Mouse (Mus musculus): ENCODE results near the gene Alx3. TPM values are rescaled to one million over a fixed set of nuclear protein-coding genes. Genes with fewer than 3 reads are reported as not detected.

Gene Alx3
- polyA plus RNA-seq, 1 experiment from 2014 or later, result 0.09 TPM

DNA sequence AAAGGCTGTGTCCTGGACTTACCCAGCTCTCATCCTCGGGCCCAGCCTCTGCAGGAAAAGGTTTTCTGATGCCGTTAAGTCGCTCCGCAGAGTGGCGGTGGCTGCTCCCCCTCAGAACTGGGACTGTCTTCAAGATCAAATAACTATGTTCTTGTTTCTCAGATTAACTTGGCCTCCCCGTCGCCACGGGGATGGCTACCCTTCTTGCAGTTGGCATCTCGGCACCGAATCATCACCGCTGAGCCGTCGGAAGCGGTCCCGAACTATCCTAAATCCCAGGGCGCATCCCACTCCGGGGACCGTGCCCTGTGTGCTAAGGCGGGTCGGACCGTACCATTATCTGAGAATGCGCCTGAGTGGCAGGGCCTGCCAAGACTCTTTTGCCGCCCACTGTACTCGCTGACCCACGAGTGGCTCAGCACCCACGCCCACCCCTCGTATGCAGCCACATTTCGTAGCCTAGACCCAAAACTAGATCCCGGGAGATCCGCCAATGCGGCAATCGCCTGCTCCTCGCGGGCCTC is 1.2 kb downstream of the Alx3 start:
- no peaks in the 10 kb centered on the region for H3K36me3 ChIP-seq (ENCODE audit: control insufficient read depth, insufficient read depth)
- peaks cover 92% of the 10 kb centered on the region for H3K27me3 ChIP-seq (ENCODE audit: control insufficient read depth, insufficient read depth, low read depth, low read length)
- no peaks in the 10 kb centered on the region for H3K9me3 ChIP-seq (replicated peaks; ENCODE audit: control insufficient read depth, low read length)
- no peak for ATAC-seq (ENCODE audit: low read depth)
- WGBS (ENCODE audit: insufficient replicate concordance), result 2% methylated on average over 34 of the region's 34 CpGs
- H3K4me1 ChIP-seq (ENCODE audit: control insufficient read depth, low read depth, low read length), result no peaks in the 10 kb centered on the region; the same call in 1 of the 2 replicates
- H3K4me3 ChIP-seq (ENCODE audit: low read depth, low read length), result no peak overlapping the region
- no peak overlapping the region for H3K27ac ChIP-seq (ENCODE audit: low read length)
- no peak overlapping the region for H3K9ac ChIP-seq (ENCODE audit: low read depth, low read length)
- no peak overlapping the region for H3K4me2 ChIP-seq (ENCODE audit: low read depth, low read length)

DNA sequence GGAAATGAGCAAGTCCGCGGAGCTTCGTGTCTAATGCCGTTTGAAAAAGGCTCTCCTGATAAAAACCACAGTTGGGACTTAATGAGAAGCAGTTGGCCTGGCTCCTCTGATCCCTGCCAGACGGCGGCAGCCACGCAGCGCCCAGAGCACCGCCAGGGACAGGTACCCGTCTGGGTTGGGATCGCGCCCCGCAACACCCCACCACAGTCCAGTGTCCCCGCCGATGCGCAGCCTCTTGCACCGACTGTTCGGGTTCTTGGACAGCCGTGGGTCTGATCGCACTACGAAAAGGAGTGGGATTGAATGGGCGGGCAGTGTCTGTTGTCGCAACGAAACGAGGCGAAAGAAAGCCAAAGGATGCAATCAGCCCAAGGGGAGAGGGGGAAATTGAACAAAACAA is 1.7 kb downstream of the Alx3 start:
- no peak overlapping the region for H3K27ac ChIP-seq (ENCODE audit: low read length)
- no peak overlapping the region for H3K4me3 ChIP-seq (ENCODE audit: low read depth, low read length)
- ATAC-seq (ENCODE audit: low read depth), result no peak
- H3K4me1 ChIP-seq (ENCODE audit: control insufficient read depth, low read depth, low read length), result no peaks in the 10 kb centered on the region; the same call in 1 of the 2 replicates
- no peak overlapping the region for H3K4me2 ChIP-seq (ENCODE audit: low read depth, low read length)
- WGBS (ENCODE audit: insufficient replicate concordance), result 2% methylated on average over 26 of the region's 26 CpGs
- no peak overlapping the region for H3K9ac ChIP-seq (ENCODE audit: low read depth, low read length)
- peaks cover 91% of the 10 kb centered on the region for H3K27me3 ChIP-seq (ENCODE audit: control insufficient read depth, insufficient read depth, low read depth, low read length)
- no peaks in the 10 kb centered on the region for H3K9me3 ChIP-seq (replicated peaks; ENCODE audit: control insufficient read depth, low read length)
- H3K36me3 ChIP-seq (ENCODE audit: control insufficient read depth, insufficient read depth), result no peaks in the 10 kb centered on the region

DNA sequence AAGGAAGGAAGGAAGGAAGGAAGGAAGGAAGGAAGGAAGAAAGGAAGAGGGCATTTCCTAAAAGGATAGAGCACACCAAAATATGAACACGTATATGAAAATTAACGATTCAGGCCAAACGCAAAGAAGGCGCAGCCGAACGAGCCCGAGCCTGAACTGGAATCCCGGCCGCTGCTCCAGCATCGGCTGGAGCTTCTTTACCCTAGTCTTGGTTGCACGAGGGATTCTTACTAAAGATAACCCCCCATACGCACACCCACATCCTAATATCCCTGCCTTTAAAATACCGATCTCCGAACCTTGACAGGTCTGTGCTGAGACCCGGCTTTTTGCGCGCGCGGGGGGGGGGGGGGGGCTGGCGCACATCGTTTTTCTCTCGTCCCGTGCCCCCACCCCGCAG is 2.3 kb downstream of the Alx3 start:
- Histone ChIP-seq H3K4me1 (ENCODE audit: control insufficient read depth, low read depth, low read length) (no peaks in the 10 kb centered on the region; the same call in 1 of the 2 replicates), H3K36me3 (ENCODE audit: control insufficient read depth, insufficient read depth) (no peaks in the 10 kb centered on the region), H3K4me3 (ENCODE audit: low read depth, low read length) (no peak overlapping the region), H3K9me3 (replicated peaks; ENCODE audit: control insufficient read depth, low read length) (no peaks in the 10 kb centered on the region), H3K27me3 (ENCODE audit: control insufficient read depth, insufficient read depth, low read depth, low read length) (peaks cover 88% of the 10 kb centered on the region), H3K27ac (ENCODE audit: low read length) (no peak overlapping the region), H3K9ac (ENCODE audit: low read depth, low read length) (no peak overlapping the region), H3K4me2 (ENCODE audit: low read depth, low read length) (no peak overlapping the region)
- no peak for ATAC-seq (ENCODE audit: low read depth)
- WGBS (ENCODE audit: insufficient replicate concordance), result 3% methylated on average over 22 of the region's 24 CpGs

DNA sequence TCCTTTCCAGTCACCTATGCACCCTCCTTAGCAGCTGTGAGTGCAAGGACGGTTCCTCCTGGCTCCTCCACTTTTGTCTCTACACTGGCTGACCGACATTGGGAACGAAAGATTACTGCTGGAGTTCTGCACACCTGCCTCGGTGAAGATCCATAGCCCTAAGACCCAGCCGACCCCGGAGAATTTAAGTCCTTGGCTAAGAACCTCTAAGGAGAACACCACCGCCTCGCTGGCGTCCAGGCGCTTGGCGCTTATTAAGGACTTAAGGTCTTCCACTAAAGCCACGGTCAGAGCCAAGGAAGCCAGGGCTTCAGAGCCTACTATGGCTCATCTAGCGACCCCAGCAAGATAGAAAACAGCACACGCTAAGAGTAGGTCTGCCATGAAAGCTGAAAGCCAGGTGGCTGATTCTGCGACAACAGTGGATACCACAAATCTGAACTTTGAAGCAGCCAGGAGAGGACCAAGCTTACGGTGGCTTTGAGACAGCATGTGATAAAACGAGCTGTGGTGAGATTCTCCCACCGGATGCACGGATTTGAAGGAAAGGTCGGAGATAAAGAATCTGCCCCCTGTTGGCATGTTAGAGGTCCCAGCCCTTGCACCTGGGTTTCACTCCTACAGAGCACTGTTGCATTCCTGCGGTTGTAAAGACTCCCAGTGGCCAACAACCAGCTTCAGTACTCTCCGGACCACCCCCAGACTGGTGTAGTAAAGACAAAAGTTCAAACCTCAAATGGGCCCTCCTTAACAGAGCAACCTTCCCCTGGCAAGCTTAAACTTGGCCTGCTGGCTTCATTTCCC is 3.0 kb downstream of the Alx3 start:
- Histone ChIP-seq H3K36me3 (ENCODE audit: control insufficient read depth, insufficient read depth) (no peaks in the 10 kb centered on the region), H3K27me3 (ENCODE audit: control insufficient read depth, insufficient read depth, low read depth, low read length) (peaks cover 84% of the 10 kb centered on the region), H3K9me3 (replicated peaks; ENCODE audit: control insufficient read depth, low read length) (no peaks in the 10 kb centered on the region), H3K4me2 (ENCODE audit: low read depth, low read length) (no peak overlapping the region), H3K27ac (ENCODE audit: low read length) (no peak overlapping the region), H3K4me1 (ENCODE audit: control insufficient read depth, low read depth, low read length) (no peaks in the 10 kb centered on the region; the same call in 1 of the 2 replicates), H3K9ac (ENCODE audit: low read depth, low read length) (no peak overlapping the region), H3K4me3 (ENCODE audit: low read depth, low read length) (no peak overlapping the region)
- WGBS (ENCODE audit: insufficient replicate concordance), result 8% methylated on average over 22 of the region's 22 CpGs
- no peak for ATAC-seq (ENCODE audit: low read depth)

DNA sequence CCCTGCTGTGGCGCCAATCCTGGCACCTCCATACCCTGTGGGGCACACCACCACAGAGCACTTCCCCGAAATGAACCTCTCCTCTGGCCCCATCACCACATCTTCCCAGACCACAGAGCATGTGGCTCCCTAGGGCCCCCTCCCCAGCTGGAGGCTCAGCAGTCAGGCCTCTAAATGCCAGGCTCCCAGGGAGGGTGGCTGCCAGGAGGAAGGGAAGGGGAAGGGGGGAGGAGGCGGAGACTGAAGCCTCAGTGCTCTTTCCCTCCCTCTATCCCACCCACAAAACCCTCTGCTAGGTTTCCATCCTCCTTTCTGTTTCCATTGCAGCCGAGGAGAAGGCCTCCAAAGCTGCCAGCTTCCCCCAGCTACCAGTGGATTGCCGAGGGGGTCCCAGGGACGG is 5.3 kb downstream of the Alx3 start:
- Histone ChIP-seq H3K4me3 (ENCODE audit: low read depth, low read length) (no peak overlapping the region), H3K27ac (ENCODE audit: low read length) (no peak overlapping the region), H3K4me1 (ENCODE audit: control insufficient read depth, low read depth, low read length) (no peaks in the 10 kb centered on the region; the same call in 1 of the 2 replicates), H3K27me3 (ENCODE audit: control insufficient read depth, insufficient read depth, low read depth, low read length) (peaks cover 60% of the 10 kb centered on the region), H3K9me3 (replicated peaks; ENCODE audit: control insufficient read depth, low read length) (no peaks in the 10 kb centered on the region), H3K36me3 (ENCODE audit: control insufficient read depth, insufficient read depth) (no peaks in the 10 kb centered on the region), H3K4me2 (ENCODE audit: low read depth, low read length) (no peak overlapping the region), H3K9ac (ENCODE audit: low read depth, low read length) (no peak overlapping the region)
- 30% methylated on average over 6 of the region's 6 CpGs for whole genome bisulfite sequencing (ENCODE audit: insufficient replicate concordance)
- ATAC-seq (ENCODE audit: low read depth), result no peak

DNA sequence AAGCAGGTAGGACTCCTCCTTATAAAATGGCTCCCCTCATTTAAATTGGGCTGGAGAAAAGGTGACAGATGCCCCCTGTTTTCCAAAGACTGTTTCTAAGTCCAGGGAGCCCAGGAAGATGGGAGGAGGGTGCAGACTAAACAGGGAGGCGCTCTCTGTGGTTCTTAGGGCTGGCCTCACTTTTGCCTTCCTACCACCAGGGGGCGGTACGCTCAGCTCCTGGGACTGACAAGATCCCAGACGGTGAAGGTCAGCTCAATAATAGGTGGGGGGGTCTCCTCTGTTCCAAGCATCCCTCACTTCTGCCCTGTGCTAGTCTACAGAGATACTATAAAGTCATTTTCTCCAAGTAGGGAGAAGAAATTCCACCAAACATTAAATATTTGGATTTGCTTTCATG is 10.5 kb downstream of the Alx3 start:
- Histone ChIP-seq H3K4me2 (ENCODE audit: low read depth, low read length) (no peak overlapping the region), H3K4me3 (ENCODE audit: low read depth, low read length) (no peak overlapping the region), H3K27ac (ENCODE audit: low read length) (no peak overlapping the region), H3K9me3 (replicated peaks; ENCODE audit: control insufficient read depth, low read length) (no peaks in the 10 kb centered on the region), H3K27me3 (ENCODE audit: control insufficient read depth, insufficient read depth, low read depth, low read length) (peaks cover 9% of the 10 kb centered on the region), H3K4me1 (ENCODE audit: control insufficient read depth, low read depth, low read length) (peaks cover 8% of the 10 kb centered on the region; the same call in 1 of the 2 replicates), H3K36me3 (ENCODE audit: control insufficient read depth, insufficient read depth) (no peaks in the 10 kb centered on the region), H3K9ac (ENCODE audit: low read depth, low read length) (no peak overlapping the region)
- 6% methylated on average over 4 of the region's 4 CpGs for WGBS (ENCODE audit: insufficient replicate concordance)
- no peak for ATAC-seq (ENCODE audit: low read depth)

DNA sequence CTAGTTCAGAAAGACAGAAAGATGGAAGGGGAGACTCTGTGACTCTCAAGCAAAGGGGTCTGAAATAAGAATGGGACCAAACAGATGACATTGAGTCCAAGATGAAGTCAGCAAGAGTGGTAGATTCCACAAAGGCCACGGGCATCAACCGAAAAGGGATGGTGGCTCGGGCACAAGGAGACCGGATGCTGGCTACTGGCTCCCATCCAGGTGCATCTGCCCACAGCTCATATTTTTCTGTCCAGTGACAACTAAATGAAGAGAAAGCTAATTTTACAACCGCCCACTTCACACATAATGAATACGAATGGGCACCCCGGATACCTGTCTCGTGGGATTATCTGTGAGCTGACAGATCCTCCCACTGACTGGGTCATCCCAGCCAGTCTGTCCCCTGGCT is 12.4 kb downstream of the Alx3 start:
- H3K36me3 ChIP-seq (ENCODE audit: control insufficient read depth, insufficient read depth), result no peaks in the 10 kb centered on the region
- 70% methylated on average over 8 of the region's 8 CpGs for WGBS (ENCODE audit: insufficient replicate concordance)

DNA sequence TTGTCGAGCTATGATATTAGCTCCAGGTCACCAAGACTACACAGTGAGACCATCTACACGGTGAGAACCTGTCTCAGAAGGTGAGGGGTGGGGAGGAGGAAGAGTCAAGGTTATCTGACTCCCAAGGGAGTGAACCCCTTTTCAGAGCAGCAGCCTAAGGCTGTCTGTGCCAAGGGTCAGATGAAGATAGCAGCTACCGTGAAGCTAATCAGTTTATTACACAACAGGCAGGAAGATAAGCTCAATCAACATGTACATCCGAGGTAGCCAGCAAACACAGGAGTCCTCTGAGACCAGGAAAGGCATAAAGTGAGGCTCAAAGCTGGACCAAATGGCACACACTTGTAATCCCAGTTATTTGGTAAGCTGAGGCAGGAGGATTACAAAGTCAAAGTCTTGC is 14.0 kb downstream of the Alx3 start:
- H3K27ac ChIP-seq (ENCODE audit: low read length), result no peak overlapping the region
- no peak overlapping the region for H3K9ac ChIP-seq (ENCODE audit: low read depth, low read length)
- peaks cover 8% of the 10 kb centered on the region; the same call in 1 of the 2 replicates for H3K4me1 ChIP-seq (ENCODE audit: control insufficient read depth, low read depth, low read length)
- H3K4me2 ChIP-seq (ENCODE audit: low read depth, low read length), result no peak overlapping the region
- peaks cover 4% of the 10 kb centered on the region; the same call in 1 of the 2 replicates for H3K36me3 ChIP-seq (ENCODE audit: control insufficient read depth, insufficient read depth)
- no peaks in the 10 kb centered on the region for H3K9me3 ChIP-seq (replicated peaks; ENCODE audit: control insufficient read depth, low read length)
- H3K4me3 ChIP-seq (ENCODE audit: low read depth, low read length), result no peak overlapping the region
- 12% methylated on average over 4 of the region's 4 CpGs for WGBS (ENCODE audit: insufficient replicate concordance)
- peak; percentile 71 for ATAC-seq (ENCODE audit: low read depth)
- H3K27me3 ChIP-seq (ENCODE audit: control insufficient read depth, insufficient read depth, low read depth, low read length), result no peaks in the 10 kb centered on the region

More for the DNA sequence above, 12.4 kb downstream of the Alx3 start:
- Histone ChIP-seq H3K4me2 (ENCODE audit: low read depth, low read length) (no peak overlapping the region), H3K4me3 (ENCODE audit: low read depth, low read length) (no peak overlapping the region), H3K9me3 (replicated peaks; ENCODE audit: control insufficient read depth, low read length) (no peaks in the 10 kb centered on the region), H3K4me1 (ENCODE audit: control insufficient read depth, low read depth, low read length) (peaks cover 8% of the 10 kb centered on the region; the same call in 1 of the 2 replicates), H3K9ac (ENCODE audit: low read depth, low read length) (no peak overlapping the region), H3K27me3 (ENCODE audit: control insufficient read depth, insufficient read depth, low read depth, low read length) (no peaks in the 10 kb centered on the region), H3K27ac (ENCODE audit: low read length) (no peak overlapping the region)
- ATAC-seq (ENCODE audit: low read depth), result no peak

DNA sequence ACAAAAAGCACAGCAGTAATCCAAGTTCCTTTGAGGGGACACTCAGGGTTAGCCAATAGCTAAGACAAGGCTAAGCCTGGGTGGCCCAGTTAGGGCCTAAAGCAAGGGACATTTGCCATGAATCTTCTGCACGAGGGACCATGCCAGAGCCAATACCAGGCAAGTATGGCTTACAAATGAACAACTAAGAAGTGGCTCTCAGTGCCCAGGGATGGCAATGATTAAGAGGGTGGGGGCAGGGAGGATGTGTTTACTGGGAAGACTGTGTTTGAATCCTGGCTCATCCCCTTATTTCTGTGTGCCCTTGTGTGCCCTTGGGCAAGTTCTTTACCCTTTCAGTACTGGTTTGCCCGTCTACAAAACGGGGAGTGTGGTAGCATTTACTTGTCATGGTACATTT is 14.5 kb downstream of the Alx3 start:
- Histone ChIP-seq H3K27ac (ENCODE audit: low read length) (no peak overlapping the region), H3K36me3 (ENCODE audit: control insufficient read depth, insufficient read depth) (peaks cover 4% of the 10 kb centered on the region; the same call in 1 of the 2 replicates), H3K9ac (ENCODE audit: low read depth, low read length) (no peak overlapping the region), H3K9me3 (replicated peaks; ENCODE audit: control insufficient read depth, low read length) (no peaks in the 10 kb centered on the region), H3K4me1 (ENCODE audit: control insufficient read depth, low read depth, low read length) (peaks cover 8% of the 10 kb centered on the region; the same call in 1 of the 2 replicates), H3K4me3 (ENCODE audit: low read depth, low read length) (no peak overlapping the region), H3K4me2 (ENCODE audit: low read depth, low read length) (no peak overlapping the region), H3K27me3 (ENCODE audit: control insufficient read depth, insufficient read depth, low read depth, low read length) (no peaks in the 10 kb centered on the region)
- WGBS (ENCODE audit: insufficient replicate concordance), result 42% methylated on average over 3 of the region's 3 CpGs
- ATAC-seq (ENCODE audit: low read depth), result no peak
